Mouse (Mus musculus) liver, adult 2 months (tissue): ENCODE measurements at regions not wholly inside any gene's neighbourhood (a gene's known extent, or its start where the extent isn't known, plus 50 kb on each side); places are given as distances from the start of the nearest gene placed in this dataset.

ENCODE experiments used
- CTCF ChIP-seq: fragments of 200-500 bp; IDR thresholded peaks from 2 replicates; pipeline ENCODE4 v1.5.1; 2011; ENCODE audit warnings: low read depth, low read length, control low read depth
- POLR2A ChIP-seq: fragments of 200-500 bp; IDR thresholded peaks from 2 replicates; pipeline ENCODE4 v1.6.1; 2011; ENCODE audit warnings: low read length, control low read depth; ENCODE audit not compliant: insufficient read depth; ENCODE audit errors: extremely low read depth

DNA sequence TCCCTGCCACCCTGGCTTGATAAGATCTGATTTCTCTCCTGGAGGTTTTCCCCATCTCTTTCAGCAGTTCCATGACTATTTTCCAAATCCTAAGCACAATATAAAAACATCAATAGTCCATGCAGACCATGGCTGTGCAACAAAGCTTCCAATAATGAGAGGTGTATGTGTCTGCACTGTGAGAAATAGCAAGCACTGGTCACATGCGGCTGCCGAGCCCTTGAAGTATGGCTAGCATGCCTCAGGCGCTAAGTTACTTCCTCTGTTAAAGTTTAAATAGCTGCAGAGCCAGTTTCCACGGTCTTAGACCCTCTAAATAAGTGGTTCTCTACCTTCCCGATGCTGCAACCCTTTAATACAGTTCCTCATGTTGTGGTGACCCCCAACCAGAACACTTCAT, 306.6 kb downstream of the Bbx start:
- TF ChIP-seq CTCF, result no peak
- no peak for TF ChIP-seq POLR2A
